Mouse (Mus musculus) kidney, embryonic 14.5 days (tissue): Measurements from ENCODE around the gene Myo1f. TPM values are rescaled to one million over a fixed set of nuclear protein-coding genes. Genes with fewer than 3 reads are reported as not detected.

Experiments
- ATAC-seq: fragments of 200-750 bp; cut with Nextera tagmentation; 2 replicates; pipeline ENCODE4 v1.8.0; 2017; ENCODE audit warnings: moderate number of reproducible peaks, mild to moderate bottlenecking, moderate TSS enrichment, moderate library complexity; ENCODE audit not compliant: low FRiP score, low TSS enrichment
- H3K27ac ChIP-seq: fragments of 300-500 bp; sonication (generic); 2 replicates; pipeline ENCODE4 v1.5.1; 2014; ENCODE audit warnings: low read depth, mild to moderate bottlenecking, low read length, moderate library complexity, mixed read lengths
- H3K27me3 ChIP-seq: fragments of 300-500 bp; sonication (generic); 2 replicates; pipeline ENCODE4 v1.6.1; 2014; ENCODE audit warnings: mild to moderate bottlenecking, low read length; ENCODE audit not compliant: control insufficient read depth, insufficient read depth
- H3K36me3 ChIP-seq: fragments of 300-500 bp; sonication (generic); 2 replicates; pipeline ENCODE4 v1.6.1; 2014; ENCODE audit warnings: low read length, mixed read lengths; ENCODE audit not compliant: control insufficient read depth, insufficient read depth
- H3K4me1 ChIP-seq: fragments of 300-500 bp; sonication (generic); 2 replicates; pipeline ENCODE4 v1.6.1; 2014; ENCODE audit warnings: low read length, mixed read lengths; ENCODE audit not compliant: control insufficient read depth, insufficient read depth
- H3K4me2 ChIP-seq: fragments of 300-500 bp; sonication (generic); replicated peaks from 2 replicates; pipeline ENCODE4 v1.6.1; 2014; ENCODE audit warnings: low read depth, mild to moderate bottlenecking, low read length
- H3K4me3 ChIP-seq: fragments of 300-500 bp; sonication (generic); 2 replicates; pipeline ENCODE4 v1.5.1; 2014; ENCODE audit warnings: mild to moderate bottlenecking, low read length
- H3K9ac ChIP-seq: fragments of 300-500 bp; sonication (generic); 2 replicates; pipeline ENCODE4 v1.6.1; 2014; ENCODE audit warnings: low read depth, mild to moderate bottlenecking, low read length, moderate library complexity
- H3K9me3 ChIP-seq: fragments of 300-500 bp; sonication (generic); 2 replicates; pipeline ENCODE4 v1.6.1; 2016; ENCODE audit warnings: low read length; ENCODE audit not compliant: control insufficient read depth
- WGBS: fragments of 180-500 bp; shearing (Covaris S2); extraction: QIAGEN DNeasy Blood & Tissue Kit; methylation state at CpG from one replicate; pipeline ENCODE4 v1.1.7; 2014; 5-methylcytosine and 5-hydroxymethylcytosine counted together
- polyA plus RNA-seq: library from polyadenylated mRNA; unstranded; fragments of >200 nt; fragmentation: Nextera tagmentation; extraction: Ambion mirVana; gene quantifications from 2 replicates; pipeline ENCODE4 v1.2.1, GENCODE M21; 2014

Gene Myo1f
- polyA plus RNA-seq, 1 experiment from 2014 or later: 2.3 TPM

DNA sequence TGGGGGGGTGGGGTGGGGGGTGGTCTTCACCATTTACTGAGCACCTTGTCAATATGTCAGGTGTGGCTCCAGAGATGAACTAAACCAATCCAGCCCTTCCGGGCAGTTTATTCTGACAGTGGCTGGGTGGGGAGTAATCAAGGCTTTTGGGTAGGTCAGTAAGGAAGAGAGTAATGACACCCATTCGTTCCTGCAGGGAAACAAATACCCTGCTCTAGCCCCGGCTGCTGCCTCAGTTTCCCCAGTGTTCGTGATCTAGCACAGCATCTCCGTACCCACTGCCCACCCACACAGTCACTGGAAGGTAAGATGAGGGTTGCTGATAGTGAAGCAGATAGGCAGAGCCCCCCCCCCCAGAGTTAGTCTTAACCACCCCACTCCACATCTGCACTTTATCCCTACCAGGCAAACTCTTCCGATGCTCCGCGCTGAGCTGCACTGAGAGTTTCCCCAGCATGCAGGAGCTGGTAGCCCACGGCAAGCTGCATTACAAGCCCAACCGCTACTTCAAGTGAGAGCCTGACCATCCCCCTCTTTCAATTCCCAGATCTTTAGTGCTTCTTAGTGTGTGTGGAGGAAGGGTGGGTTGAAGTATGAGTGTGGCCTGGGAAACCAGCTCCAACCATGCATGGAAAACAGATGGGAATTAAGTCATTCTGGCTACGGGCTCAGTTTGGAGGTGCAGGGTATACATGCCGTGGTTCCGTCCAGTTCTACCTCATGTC is 74.8 kb downstream of the Myo1f start:
- Histone ChIP-seq H3K4me2 (peak overlapping the region; percentile 11; the same call in 1 of the 2 replicates), H3K9me3 (no peaks in the 10 kb centered on the region), H3K9ac (no peak overlapping the region), H3K4me1 (peaks cover 12% of the 10 kb centered on the region; the same call in 1 of the 2 replicates), H3K27me3 (no peaks in the 10 kb centered on the region), H3K4me3 (no peak overlapping the region), H3K36me3 (peaks cover 13% of the 10 kb centered on the region; the same call in 1 of the 2 replicates), H3K27ac (no peak overlapping the region)
- WGBS: 70% methylated on average over 13 of the region's 13 CpGs
- ATAC-seq: 0 out of 2 replicates have a peak, but pooled peaks have one; percentile 8

DNA sequence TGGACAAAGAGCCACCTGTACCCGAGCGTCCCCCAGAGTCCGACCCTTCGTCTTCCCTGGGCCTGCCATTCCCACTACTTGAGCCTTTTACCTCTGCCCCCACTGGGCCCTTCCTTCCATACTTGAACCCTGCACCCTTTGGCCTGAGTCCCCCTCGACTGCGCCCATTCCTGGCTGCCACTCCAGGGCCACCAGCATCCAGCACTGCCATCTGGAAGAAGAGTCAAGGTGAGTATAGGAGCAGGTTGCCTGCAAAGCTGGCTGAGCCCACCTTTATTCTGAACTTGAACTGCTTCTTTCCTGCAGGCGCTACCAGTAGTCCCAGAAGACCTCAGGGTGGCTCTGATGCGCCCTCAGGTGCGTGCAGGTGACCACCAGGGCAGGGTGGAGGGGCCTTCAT is 75.7 kb downstream of the Myo1f start:
- Histone ChIP-seq H3K9ac (no peak overlapping the region), H3K27me3 (no peaks in the 10 kb centered on the region), H3K9me3 (no peaks in the 10 kb centered on the region), H3K36me3 (peaks cover 13% of the 10 kb centered on the region; the same call in 1 of the 2 replicates), H3K4me1 (peaks cover 12% of the 10 kb centered on the region; the same call in 1 of the 2 replicates), H3K4me2 (no peak overlapping the region), H3K27ac (no peak overlapping the region), H3K4me3 (no peak overlapping the region)
- ATAC-seq: no peak
- WGBS: 93% methylated on average over 9 of the region's 9 CpGs

DNA sequence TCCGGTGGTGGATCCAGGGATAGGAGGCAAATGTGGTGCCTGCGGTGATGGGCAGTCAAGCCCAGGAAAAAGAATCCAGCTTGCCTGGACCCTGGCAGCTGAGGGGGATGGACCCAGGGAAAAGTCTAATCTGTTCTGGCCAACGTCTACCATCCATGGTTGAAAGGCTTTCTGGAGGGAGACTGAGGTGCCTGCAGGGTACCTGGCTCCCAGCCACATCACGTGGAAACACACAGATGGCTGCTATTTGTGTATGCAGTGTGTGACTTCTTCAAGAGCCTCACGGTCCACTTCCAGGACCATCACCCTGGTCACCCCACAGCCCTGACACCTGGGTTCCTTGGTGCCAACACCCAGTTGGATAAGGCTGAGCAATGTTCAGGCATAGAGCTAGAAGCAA is 76.3 kb downstream of the Myo1f start:
- H3K4me3 ChIP-seq: no peak overlapping the region
- H3K9me3 ChIP-seq: no peaks in the 10 kb centered on the region
- H3K4me2 ChIP-seq: no peak overlapping the region
- H3K27me3 ChIP-seq: no peaks in the 10 kb centered on the region
- peaks cover 13% of the 10 kb centered on the region; the same call in 1 of the 2 replicates for H3K36me3 ChIP-seq
- no peak for ATAC-seq
- no peak overlapping the region for H3K27ac ChIP-seq
- 92% methylated on average over 5 of the region's 5 CpGs for WGBS
- no peak overlapping the region for H3K9ac ChIP-seq
- H3K4me1 ChIP-seq: peaks cover 12% of the 10 kb centered on the region; the same call in 1 of the 2 replicates

DNA sequence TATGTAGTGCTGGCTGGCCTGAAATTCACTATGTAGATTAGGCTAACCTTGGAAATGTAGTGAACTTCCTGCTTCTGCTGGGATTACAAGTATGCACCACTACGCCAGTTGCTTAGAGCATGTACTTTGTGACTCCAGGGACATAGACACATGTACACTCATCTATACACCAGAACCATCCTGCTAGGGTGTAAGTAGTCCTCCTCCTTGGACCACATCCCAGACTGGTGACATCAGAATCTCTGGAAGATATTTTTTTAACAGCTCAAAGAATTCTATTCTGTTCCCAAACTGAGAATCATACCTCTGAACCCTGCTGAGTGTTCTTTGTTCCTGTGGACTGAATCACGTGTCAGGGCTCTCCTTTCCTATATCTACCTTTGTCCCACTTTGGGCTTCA is 81.5 kb downstream of the Myo1f start:
- no peak overlapping the region for H3K4me2 ChIP-seq
- H3K9me3 ChIP-seq: no peaks in the 10 kb centered on the region
- H3K27me3 ChIP-seq: no peaks in the 10 kb centered on the region
- ATAC-seq: no peak
- no peak overlapping the region for H3K27ac ChIP-seq
- no peak overlapping the region for H3K4me3 ChIP-seq
- peaks cover 9% of the 10 kb centered on the region; the same call in 1 of the 2 replicates for H3K36me3 ChIP-seq
- no peak overlapping the region for H3K9ac ChIP-seq
- WGBS: 88% methylated on average over 2 of the region's 2 CpGs
- H3K4me1 ChIP-seq: no peaks in the 10 kb centered on the region

DNA sequence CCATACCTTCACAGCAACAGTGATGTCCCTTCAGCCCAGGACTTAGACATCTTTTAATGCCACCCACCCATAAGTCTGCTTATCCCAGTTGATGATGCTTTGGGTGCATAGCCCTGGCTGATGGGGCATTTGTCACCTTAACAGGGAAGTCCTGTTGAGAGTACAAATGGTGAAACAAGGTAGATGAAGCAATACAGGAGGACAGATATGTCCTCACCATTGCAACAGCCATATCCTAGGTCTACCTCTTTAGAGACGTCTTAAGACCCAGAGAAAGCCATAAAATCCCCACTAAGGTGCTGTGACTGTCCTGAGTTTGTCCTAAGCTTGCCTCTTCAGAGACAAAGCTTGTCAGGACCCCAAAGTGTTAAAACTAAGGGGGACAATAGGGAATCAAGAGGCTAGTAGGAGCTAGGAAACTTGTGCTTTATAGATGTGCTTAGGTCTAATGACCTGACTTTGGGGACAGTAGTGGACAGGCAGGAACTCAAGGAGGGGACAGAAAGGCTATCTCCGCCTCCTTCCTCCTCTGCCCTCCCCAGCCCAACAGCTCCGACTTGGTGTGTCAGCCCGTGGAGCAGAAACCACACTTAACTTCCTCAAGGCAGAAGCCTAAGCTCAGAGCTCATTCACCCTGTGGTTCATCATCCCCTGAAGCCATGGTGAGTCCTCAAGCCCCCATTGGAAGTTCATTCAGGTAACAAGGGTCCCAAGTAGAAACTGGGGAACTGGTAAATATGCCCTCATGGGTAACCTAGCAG is 82.2 kb downstream of the Myo1f start, which contains the start of gene Pram1:
Gene Pram1, plus strand, starts transcription at position 541 of the 761 bp plus-strand sequence.
- Histone ChIP-seq H3K27me3 (no peaks in the 10 kb centered on the region), H3K36me3 (peaks cover 13% of the 10 kb centered on the region; the same call in 1 of the 2 replicates), H3K4me3 (no peak within 1 kb of the TSS), H3K9ac (no peak within 1 kb of the TSS), H3K4me2 (no peak within 1 kb of the TSS), H3K27ac (no peak within 1 kb of the TSS), H3K9me3 (no peaks in the 10 kb centered on the region), H3K4me1 (no peaks in the 10 kb centered on the region)
- WGBS: 77% methylated on average over 4 of the region's 4 CpGs
- ATAC-seq: no peak

DNA sequence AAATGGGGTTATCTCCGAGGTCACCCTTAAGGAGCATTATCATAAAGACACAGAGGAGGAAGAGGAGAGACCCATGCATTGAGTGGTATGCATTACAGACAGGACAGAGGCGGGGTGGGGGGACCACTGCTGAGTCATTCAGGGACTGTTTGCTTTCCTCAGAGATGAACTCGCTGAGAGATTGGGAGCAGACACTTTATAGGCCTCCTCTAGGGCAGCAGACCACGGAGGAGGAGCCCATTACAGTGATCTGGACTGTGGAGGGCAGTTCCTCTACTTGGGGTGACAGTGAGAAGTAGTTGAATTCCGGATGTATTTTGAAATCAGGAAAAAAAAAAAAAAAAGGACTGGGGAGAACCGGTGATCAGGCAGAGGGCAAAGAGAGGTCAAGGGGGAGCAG is 84.2 kb downstream of the Myo1f start:
- ATAC-seq: 0 out of 2 replicates have a peak, but pooled peaks have one; percentile 30
- 54% methylated on average over 6 of the region's 6 CpGs for WGBS
- Histone ChIP-seq H3K27ac (no peak overlapping the region), H3K4me1 (no peaks in the 10 kb centered on the region), H3K36me3 (peaks cover 30% of the 10 kb centered on the region), H3K4me3 (no peak overlapping the region), H3K9me3 (no peaks in the 10 kb centered on the region), H3K4me2 (no peak overlapping the region), H3K9ac (no peak overlapping the region), H3K27me3 (no peaks in the 10 kb centered on the region)

DNA sequence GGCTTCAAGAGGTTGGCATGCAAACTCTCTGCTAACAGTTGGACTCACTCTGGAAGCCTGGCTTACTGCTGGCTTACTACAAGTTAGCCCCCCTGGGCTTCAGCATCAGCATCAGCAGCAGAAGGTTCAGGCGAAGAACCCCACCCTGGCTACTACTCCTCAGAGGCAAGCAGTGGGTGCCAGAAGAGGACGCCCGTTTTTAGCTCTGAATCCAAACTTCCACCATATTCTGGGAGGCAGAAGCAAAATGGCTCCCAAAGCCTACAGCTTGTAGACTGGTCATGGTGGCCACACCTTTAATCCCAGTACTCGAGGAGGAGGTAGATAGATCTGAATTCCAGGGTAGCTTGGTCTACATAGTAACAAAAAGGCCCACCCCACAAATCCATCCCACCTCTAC is 88.6 kb downstream of the Myo1f start:
- Histone ChIP-seq H3K9me3 (no peaks in the 10 kb centered on the region), H3K27ac (no peak overlapping the region), H3K9ac (no peak overlapping the region), H3K4me1 (no peaks in the 10 kb centered on the region), H3K27me3 (no peaks in the 10 kb centered on the region), H3K36me3 (peaks cover 70% of the 10 kb centered on the region), H3K4me3 (no peak overlapping the region), H3K4me2 (no peak overlapping the region)
- 92% methylated on average over 4 of the region's 4 CpGs for WGBS
- ATAC-seq: no peak

DNA sequence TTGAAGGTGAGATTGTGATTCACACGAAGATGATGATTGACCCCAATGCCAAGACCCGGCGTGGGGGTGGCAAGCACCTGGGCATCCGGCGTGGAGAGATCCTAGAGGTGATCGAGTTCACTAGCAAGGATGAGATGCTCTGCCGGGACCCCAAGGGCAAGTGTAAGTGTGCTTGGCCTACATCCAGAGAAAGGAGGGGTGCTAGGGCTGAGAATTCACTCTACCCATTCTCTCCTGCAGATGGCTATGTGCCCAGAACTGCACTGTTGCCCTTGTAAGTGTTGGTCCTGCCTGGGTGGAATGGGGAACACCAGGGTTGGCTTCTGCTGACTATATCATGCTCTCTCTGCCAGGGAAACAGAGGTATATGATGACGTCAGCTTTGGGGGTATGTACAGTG is 89.6 kb downstream of the Myo1f start:
- no peak overlapping the region for H3K4me3 ChIP-seq
- no peak overlapping the region for H3K27ac ChIP-seq
- 92% methylated on average over 8 of the region's 8 CpGs for WGBS
- H3K36me3 ChIP-seq: peaks cover 80% of the 10 kb centered on the region
- no peak for ATAC-seq
- H3K9me3 ChIP-seq: no peaks in the 10 kb centered on the region
- H3K9ac ChIP-seq: no peak overlapping the region
- no peaks in the 10 kb centered on the region for H3K27me3 ChIP-seq
- no peaks in the 10 kb centered on the region for H3K4me1 ChIP-seq
- H3K4me2 ChIP-seq: no peak overlapping the region
